Mouse (Mus musculus) testis, adult 2 months (tissue): Measurements from ENCODE around the gene Ube2cbp.

Experiments used
- CTCF ChIP-seq: fragments of 200-500 bp; IDR thresholded peaks from 2 replicates; pipeline ENCODE4 v1.5.1; 2012; ENCODE audit warnings: low read depth, mild to moderate bottlenecking, inconsistent platforms, low read length, moderate library complexity; ENCODE audit not compliant: control insufficient read depth, insufficient read depth, insufficient replicate concordance
- POLR2A ChIP-seq: fragments of 200-500 bp; IDR thresholded peaks from 2 replicates; pipeline ENCODE4 v1.6.1; 2012; ENCODE audit warnings: low read depth, mild to moderate bottlenecking, inconsistent platforms, low read length, moderate library complexity; ENCODE audit not compliant: control insufficient read depth

GRCm38 (mm10) chr9:86355851-86356250 is 108.9 kb downstream of the Ube2cbp start:
- TF ChIP-seq POLR2A (no peak), CTCF (no peak)
